Mouse (Mus musculus) cerebral cortex, adult 2 months (tissue): Measurements from ENCODE around the gene Gm10277.

Experiments used
- WGBS: fragments of 180-500 bp; shearing (Covaris S2); methylation state at CpG from one replicate; pipeline ENCODE4 v1.1.7; 2018; 5-methylcytosine and 5-hydroxymethylcytosine counted together

The Gm10277 gene

DNA sequence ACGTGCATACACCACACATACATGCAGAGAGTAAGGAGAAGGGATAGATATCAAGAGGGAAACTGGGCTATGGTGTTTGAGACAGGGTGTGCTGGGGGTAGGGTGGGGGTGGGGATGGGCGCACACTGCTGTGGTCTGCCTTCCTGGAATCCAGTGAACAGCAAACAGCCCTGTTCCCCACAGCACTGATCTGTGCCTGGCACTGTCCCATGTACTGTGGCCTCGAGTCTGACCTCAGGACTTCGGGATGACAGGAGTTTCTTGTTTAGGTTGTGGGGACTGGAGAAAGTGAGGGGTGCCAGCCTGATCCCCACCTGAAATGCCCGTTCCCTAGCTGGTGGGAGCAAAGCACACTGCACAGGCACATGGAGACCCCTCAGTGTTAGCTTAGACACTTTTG, at the start of gene Gm10277:
TSS of gene Gm10277 (minus strand) at position 41 of the 400 bp plus-strand sequence.
- WGBS = 87% methylated on average over 5 of the region's 5 CpGs

DNA sequence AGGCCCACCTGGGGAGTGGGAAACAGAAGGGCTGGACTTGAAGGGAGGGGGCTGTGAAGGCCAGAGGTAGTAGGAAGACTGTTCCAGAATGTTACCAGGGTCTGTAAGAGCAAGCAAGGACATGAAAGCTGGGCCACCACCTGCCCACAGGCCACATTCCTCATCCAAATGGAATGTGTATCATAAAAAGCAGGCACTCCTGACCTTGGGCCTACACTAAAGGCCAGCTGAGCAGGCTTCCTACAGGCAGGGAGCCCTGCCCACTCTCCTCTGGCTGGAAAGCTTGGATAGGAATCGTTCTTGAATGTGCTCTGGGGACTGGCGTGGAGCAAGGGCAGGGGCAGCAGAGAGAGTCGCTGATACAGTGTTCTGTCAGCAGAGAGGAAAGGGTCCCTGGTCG, 49.2 kb upstream of the Gm10277 start:
- 69% methylated on average over 4 of the region's 4 CpGs for WGBS

DNA sequence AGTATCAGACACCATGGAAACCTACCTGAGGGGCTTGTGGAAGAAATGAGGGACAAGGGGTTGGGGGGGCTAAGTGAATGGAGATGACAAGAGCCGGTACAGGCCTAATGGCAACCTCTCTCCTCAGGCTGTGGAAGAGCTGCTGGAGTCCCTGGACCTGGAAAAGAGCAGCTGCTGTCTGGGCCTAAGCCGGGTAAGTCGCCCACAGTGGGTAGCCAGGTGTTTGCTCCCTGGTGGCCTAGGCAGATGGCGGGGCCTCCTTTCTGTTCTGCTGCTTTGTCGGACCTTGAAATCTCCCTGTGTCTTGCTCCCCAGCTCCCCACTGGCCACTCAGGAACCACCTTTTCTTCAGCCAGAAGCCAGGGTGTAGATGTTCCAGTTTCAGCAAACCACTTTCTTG, 48.7 kb upstream of the Gm10277 start:
- 86% methylated on average over 5 of the region's 5 CpGs for WGBS

DNA sequence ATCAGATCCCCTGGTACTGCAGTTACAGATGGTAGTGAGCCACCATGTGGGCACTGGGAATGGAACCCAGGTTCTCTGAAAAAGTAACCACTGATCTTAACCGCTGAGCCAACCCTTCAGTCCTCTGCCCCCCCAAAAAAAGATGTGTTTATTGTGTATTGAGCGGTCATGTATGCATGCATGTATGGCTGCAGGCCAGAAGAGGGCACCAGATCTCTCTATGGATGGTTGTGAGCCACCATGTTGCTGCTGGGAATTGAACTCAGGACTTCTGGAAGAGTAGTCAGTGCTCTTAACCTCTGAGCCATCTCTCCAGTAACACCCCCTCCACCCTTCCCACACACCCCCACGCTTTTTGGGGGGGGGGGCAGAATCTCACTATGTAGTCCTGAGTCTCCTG, 47.6 kb upstream of the Gm10277 start:
- WGBS = 87% methylated on average over 3 of the region's 3 CpGs

DNA sequence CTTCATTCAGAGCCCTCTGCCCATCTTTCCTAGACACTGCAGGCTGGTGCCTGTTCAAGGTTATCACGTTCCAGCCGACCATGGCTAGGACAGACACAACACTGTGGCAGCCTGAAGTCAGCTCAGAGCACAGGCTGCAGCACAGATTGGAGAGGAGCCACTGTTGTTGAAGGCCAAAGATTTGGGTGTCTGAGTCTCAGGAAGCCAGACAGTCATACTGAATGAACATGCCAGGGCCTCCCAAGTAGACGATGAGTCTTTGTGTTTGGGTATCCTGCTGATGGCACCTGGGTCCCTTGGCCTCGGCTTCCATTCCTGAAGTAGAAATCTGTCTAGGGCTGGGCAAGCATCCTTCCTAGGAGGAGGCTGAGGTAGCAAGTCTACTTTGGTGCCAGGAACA, 45.0 kb upstream of the Gm10277 start:
- WGBS = 48% methylated on average over 4 of the region's 4 CpGs

DNA sequence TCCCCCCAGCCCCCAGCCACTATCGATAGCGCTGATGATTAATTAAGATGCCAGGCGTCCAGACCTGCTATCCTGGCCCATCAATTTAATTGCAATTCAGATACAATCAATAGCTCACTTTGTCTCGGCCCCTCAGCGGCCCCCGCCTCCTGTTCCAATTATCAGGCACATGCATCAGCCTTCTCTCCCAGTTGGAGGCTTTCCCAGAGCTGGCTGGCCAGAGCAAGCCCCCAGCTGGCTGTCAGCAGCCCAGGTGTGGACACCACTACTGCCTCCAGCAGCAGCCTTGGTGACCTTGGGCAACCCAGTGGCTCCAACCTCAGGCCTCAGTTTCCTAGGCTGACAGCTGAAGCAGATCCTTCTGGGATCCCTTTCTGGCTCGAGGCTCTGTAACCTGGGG, 43.3 kb upstream of the Gm10277 start:
- 37% methylated on average over 7 of the region's 7 CpGs for WGBS

DNA sequence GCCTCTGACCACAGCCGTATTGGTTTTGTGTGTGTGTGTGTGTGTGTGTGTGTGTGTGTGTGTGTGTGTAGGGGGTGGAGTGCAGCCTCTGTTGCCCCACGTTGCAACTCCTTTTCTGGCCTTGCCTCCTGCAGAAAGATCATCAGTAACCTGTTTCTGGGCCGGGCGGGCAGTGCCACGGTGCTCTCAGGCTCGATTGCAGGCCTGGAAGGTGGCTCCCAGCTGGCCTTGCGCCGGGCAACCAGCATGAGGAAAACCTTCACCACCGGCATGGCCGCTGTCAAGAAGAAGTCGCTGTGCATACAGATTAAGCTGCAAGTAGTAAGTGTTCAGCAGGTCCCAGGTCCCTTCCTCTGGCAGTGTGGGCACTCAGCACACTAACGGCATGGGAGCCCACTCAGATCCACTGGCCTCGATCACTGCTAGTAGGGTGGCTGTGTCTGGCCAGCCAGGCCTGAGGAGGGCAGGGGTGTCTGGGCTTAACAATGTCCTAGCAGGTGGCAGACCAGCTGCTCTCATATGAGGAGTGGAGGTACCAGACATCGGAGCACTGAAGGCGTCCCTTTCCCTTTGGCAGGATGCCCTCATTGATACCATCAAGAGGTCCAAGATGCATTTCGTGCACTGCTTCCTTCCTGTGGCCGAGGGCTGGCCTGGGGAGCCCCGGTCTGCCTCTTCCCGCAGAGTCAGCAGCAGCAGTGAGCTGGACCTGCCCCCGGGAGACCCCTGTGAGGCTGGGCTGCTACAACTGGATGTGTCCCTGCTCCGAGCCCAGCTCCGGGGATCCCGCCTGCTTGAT, 41.7 kb upstream of the Gm10277 start:
- WGBS = 64% methylated on average over 23 of the region's 23 CpGs

DNA sequence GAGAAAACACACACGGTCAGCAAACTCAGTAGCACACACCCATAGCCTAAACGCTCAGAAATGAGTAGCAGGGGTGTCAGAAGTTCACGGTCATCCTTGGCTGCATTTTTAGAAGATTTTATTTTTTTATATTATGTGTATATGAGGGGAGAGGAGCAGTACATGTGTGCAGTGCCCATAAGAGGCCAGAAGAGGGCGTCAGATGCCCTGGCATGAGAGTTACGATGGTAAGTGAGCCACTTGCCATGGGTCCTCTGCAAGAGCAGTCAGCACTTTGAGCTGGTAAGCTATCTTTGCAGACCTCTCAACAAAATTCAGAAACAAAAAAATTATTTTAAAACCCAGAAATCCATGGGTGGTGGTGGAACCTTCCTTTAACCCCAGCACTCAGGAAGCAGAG, 40.6 kb upstream of the Gm10277 start:
- 94% methylated on average over 5 of the region's 5 CpGs for WGBS

DNA sequence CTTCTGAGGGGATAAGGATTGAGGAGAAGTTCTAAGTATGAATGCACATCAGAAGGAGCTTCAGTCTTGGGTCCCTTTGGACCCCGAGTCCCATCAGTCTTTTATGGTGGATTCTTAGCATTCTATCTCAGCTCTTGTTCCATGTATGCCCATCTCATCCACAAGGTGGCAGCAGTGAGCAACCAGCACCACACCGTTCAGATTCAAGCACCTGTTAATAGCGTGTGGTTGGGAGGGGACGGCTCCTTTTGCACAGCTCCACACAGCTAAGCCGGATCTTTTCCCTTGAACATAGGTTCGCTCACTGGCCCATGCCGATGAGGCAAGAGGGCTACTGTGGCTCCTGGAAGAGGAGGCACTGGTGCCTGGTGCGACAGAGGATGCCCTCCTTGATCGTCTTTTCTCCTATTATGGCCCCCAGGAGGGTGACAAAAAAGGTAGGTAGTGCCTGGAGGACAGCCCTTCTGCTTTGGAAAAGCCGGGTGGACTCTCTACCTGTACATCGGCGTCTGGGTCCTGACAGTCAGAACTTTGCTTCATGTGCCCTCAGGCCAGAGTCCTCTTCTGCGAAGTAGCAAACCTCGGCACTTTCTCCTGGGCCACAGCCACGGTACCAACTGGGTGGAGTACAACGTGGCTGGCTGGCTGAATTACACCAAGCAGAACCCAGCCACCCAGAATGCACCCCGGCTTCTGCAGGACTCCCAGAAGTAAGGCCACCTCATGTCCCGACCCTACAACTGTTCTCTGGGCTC, 39.9 kb upstream of the Gm10277 start:
- 51% methylated on average over 18 of the region's 18 CpGs for WGBS

DNA sequence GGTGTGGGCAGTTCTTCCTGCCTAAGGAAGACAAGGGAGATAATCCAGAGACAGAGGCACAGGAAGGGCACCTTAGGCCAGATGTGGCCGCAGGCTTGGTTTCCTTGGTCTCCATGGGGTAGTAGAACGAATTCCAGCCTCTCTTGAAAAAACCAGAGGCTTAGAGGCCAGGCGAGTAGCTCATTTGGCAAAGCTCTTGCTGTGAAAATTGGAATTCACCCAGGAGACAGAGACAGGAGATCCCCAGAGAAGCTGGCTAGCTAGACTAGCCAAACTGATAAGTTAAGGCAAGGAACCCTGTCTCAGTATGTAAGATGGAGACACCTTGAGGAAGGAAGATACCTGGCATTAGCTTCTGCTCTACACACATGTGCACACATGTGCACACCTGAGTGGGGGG, 38.8 kb upstream of the Gm10277 start:
- 21% methylated on average over 3 of the region's 3 CpGs for WGBS

DNA sequence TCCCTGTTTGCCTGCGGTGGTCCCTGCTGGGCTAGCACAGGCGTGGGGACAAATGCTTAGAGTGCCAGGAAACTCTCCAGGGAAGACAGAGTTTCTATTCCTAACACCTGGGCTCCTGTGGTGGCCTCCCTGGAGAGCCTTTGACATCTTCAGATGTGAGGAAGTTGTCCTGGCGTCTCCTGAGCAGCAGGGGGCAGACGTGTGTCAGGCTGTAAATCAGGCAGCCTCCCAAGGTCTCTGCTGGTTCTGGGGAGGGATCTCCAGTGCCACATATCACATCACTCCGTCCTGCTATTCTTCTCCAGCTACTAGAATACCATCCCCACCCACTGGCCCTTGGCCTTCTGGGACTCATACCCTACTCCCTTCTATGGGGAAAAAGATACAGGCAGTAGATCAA, 38.3 kb upstream of the Gm10277 start:
- WGBS = 10% methylated on average over 5 of the region's 5 CpGs

DNA sequence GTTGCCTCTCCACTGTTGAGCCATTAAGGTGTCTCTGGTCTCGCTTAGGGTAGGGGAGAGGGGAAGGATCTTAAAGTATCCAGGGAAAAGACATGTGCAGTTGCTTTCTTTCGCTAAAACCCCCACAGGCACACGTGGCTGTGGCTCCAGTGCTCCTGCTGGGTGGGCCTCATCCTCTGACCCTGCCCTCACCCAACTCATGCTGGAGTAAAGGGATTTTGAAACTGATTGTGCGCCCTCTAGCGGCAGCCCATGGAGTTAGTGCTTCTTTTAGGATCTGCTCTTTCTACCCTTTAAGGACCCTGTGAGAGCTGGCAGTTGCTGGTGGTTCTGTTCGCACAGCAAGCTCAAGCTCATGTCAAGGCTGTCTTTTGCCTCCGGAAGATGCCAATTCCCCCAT, 35.2 kb upstream of the Gm10277 start:
- 27% methylated on average over 7 of the region's 7 CpGs for WGBS

DNA sequence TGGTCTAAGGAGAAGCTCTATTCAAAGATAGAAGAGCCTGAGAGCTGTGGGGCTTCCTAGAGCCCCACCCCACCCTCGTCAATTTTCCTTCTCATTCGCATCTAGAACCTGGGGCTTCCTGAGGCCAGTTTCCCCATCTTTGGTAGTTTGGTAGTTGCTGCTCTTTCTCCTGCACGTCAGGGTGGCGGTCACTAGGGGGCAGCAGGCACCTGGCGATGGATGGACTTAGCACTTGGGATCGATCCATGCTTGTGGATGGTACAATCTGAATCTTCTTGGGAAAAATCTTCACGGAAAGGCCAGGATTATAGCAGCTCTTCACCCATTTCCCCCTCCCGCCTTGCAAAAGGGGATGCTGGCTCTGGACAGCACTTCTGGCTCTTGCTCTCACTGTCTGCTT, 34.1 kb upstream of the Gm10277 start:
- WGBS = 25% methylated on average over 8 of the region's 8 CpGs

DNA sequence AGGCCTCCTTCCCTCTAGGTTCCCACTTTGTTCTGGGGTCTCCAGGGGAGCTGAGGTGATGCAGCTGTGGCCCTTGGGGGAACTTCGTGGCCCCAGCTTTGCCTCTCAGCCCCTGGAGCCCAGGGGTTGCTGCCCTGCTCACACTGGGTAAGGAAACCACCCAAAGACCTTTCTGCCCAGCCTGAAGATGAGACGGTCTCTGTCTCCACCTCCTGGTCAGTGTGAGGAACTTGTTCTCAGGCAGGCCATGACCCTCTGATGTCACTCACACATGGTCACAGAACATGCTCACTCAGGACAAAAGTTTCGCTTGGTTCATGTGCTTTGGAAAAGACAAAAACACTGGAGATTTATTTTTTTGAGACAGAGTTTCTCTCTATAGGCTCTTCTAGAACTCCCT, 28.5 kb upstream of the Gm10277 start:
- WGBS = 23% methylated on average over 3 of the region's 3 CpGs

DNA sequence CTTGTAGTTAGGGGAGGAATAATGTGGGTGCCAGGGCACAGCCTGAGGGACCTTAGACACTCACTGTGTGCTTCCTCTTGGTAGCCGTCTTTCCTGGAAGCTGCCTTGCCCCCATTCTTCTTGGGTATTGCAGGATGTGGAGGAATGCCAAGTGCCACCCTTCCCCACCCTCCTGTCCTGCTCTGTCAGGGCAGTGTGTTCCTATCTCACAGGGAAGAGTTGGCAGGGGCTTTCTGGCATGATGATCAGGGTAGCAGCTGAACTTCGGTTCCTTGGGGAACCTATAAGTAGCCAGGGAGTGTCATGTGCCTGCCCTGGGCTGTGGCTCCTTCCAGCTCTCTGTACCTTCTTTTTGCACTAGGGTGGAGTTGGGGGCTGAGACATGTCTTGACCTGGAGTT, 26.4 kb upstream of the Gm10277 start:
- 27% methylated on average over 2 of the region's 2 CpGs for WGBS

DNA sequence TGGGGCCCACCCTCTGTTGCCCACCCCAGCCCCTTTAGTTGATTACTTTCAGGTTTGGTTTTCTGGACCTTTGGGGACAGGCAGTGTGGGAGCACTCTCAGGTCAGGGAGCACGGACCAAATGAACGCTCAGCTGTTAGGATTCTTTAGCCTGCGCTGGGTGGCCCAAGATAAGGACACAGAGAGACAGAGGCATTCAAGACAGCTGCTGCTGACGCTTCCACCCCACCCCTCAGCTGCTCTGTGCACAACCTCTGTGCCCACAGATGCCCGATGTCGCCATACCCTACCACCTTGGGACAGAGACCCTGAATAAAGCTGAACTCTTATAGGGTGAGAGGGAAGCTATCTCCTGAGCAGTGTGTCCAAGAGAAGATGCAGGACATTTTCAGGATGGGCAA, 22.5 kb upstream of the Gm10277 start:
- 82% methylated on average over 6 of the region's 6 CpGs for WGBS

DNA sequence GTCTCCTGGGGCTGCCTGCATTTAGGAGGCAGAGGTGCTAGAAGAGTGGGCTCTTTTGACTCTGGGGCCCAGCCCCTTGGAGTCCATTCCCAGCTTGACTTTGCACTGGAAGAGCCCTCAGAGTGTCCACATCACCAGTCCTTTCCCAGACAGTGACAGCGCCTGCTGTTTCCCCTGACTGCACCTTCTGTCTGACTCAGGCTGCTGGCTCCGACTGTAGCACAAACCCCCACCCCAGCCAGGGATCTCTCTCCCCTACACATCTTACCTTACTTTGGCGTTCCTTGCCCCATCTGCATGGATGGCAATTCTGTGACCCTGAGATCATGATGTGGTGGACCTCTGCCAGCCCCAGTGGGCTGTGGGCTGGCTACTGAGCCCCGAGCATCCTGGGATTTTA, 21.7 kb upstream of the Gm10277 start:
- 51% methylated on average over 4 of the region's 4 CpGs for WGBS

DNA sequence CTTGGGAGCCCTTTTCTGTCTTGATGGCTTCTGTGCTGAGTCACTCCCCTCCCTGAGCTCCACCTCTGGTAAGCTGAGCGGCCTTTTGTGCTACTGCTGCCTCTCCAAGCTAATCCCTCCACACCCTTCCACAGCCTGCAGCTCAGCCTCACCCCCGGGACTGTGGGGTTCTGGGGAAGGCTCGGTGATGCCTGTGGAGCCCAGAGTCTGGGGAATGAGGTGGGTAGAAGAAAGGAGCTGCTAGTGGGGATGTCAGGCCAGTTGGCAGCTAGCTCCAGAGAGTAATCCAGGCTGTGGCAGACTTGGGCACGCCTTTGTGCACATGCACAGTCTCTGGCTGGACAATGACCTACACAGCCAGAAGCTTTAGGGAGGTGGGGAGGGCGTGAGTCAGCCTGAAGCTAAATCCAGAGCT, 20.5 kb upstream of the Gm10277 start:
- 26% methylated on average over 5 of the region's 5 CpGs for WGBS

DNA sequence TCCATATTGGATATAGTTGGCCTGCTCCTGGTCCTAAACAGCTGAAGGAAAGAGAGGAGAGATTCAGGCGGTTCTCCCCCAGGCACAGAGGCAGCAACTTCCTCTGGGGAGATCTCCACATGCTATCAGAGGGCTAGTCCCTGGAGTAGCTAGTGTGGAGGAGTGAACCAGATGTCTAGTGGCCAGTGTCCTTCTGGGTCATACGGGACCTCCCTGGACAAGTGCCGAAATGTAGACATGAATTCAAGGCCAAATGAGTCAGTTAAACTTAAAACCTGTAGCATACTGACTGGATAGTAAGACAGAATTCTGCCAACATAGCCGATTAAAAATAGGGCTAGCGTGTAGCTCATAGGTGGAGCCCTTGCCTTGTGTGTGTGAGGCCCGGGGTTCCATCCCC, 19.3 kb upstream of the Gm10277 start:
- 59% methylated on average over 6 of the region's 6 CpGs for WGBS

DNA sequence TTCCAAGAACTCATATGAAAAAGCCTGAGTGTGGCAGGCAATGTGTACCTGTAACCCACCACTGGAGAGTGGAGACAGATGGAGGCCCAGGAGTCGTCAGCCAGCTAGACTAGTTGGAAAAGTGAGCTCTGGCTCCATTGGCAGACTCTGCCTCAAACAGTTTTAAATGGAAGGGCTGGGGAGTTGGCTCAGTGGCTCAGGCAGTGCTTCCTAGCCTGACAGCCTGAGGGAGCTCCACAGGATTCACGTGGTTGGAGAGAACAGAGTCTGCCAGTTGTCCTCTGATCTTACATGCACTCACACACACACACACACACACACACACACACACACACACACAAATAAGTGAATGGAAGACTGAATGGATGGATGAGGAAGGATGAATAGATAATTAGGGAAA, 18.7 kb upstream of the Gm10277 start:
- WGBS = 7% methylated on average over 2 of the region's 2 CpGs

DNA sequence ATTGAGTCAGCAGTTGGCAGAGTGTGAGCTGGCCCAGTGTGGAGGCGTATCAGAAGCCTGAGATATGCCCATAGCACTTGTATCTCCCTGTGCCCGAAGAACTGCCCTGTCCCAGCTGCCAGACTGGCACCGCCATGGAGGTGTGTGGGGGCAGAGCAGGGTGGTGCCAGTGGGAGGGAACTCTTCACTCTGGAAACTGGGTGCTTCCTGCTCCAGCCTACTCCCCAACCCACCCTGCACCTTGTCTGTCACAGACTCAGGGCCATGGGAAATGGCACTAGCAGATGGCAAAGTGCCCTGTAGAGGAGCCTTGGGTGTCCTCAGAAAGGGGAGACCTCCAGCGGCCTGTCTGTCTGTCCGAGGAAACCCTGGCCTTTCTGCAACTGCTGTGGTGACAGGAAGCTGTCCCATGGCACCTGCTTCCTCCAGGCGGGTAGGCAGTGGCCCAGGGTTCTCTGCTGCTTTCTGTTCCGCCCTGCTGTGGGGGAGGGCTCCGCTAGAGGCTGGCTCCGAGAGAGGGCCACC, 14.9 kb upstream of the Gm10277 start:
- WGBS = 46% methylated on average over 9 of the region's 9 CpGs

DNA sequence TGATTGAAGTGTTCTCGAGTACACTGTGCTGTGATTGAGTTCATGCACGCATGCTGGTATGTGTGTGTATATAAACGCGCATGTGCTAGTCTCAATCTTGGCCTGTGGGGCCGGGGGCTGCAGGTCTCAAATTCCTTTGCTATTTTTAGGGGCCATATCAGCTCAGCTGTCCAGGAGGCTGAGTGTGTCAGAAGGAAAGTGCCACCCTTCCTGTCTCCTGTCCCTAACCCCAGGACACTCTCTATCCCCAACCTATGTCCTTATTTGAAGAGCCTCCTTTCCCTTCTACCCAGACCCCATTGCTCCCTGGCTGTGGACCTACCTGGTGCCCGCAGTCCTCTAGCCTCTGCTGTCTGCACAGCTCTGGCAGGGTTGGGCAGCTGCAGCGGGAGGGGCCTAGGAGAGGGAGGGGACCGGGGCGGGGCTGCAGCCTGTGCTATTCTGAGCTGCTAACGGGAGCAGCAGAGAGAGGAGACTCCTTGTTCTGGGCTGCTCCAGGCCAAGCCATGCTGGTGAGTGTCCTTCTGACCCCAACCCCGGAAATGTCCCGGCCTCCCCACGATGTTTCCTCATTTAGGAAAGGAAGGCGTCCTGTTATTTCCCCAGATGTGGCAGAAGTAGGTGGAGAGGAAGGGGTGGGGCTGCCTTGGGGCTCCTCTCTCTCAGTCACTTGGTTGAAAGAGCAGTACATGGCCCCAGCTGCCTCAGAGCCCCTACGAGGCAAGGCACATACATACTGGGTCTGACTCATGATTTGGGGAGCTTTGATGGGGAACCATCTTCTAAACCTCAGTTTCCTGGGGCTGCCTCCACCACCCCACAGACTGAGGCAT, 13.5 kb upstream of the Gm10277 start:
- 14% methylated on average over 15 of the region's 15 CpGs for WGBS
